Mouse (Mus musculus) testis, adult 2 months (tissue): ENCODE results near the gene Gdnf. TPM values are rescaled to one million over a fixed set of nuclear protein-coding genes. Genes with fewer than 3 reads are reported as not detected.

Source experiments
- H3K27ac ChIP-seq: fragments of 200-500 bp; 2 replicates; pipeline ENCODE4 v1.5.1; 2012; ENCODE audit warnings: low read depth, low read length; ENCODE audit not compliant: control insufficient read depth, insufficient read depth
- H3K27me3 ChIP-seq: fragments of 200-500 bp; 2 replicates; pipeline ENCODE4 v1.6.1; 2012; ENCODE audit warnings: mild to moderate bottlenecking, low read length, moderate library complexity; ENCODE audit not compliant: control insufficient read depth, insufficient read depth
- H3K36me3 ChIP-seq: fragments of 200-500 bp; 2 replicates; pipeline ENCODE4 v1.6.1; 2012; ENCODE audit warnings: mild to moderate bottlenecking, low read length; ENCODE audit not compliant: control insufficient read depth, insufficient read depth
- H3K4me1 ChIP-seq: fragments of 200-500 bp; 2 replicates; pipeline ENCODE4 v1.6.1; 2012; ENCODE audit warnings: low read length; ENCODE audit not compliant: control insufficient read depth, insufficient read depth
- H3K4me3 ChIP-seq: fragments of 200-500 bp; 2 replicates; pipeline ENCODE4 v1.5.1; 2012; ENCODE audit warnings: low read depth, mild to moderate bottlenecking, low read length, moderate library complexity, mixed read lengths; ENCODE audit not compliant: control insufficient read depth
- CTCF ChIP-seq: fragments of 200-500 bp; IDR thresholded peaks from 2 replicates; pipeline ENCODE4 v1.5.1; 2012; ENCODE audit warnings: low read depth, mild to moderate bottlenecking, inconsistent platforms, low read length, moderate library complexity; ENCODE audit not compliant: control insufficient read depth, insufficient read depth, insufficient replicate concordance
- POLR2A ChIP-seq: fragments of 200-500 bp; IDR thresholded peaks from 2 replicates; pipeline ENCODE4 v1.6.1; 2012; ENCODE audit warnings: low read depth, mild to moderate bottlenecking, inconsistent platforms, low read length, moderate library complexity; ENCODE audit not compliant: control insufficient read depth
- polyA plus RNA-seq: library from polyadenylated mRNA; depleted of rRNA; stranded (reverse); fragments of >200 nt; gene quantifications from 2 replicates; pipeline ENCODE4 v1.2.3, GENCODE M21; 2012

Gene Gdnf
- polyA plus RNA-seq, 1 experiment = 0.49 TPM

DNA sequence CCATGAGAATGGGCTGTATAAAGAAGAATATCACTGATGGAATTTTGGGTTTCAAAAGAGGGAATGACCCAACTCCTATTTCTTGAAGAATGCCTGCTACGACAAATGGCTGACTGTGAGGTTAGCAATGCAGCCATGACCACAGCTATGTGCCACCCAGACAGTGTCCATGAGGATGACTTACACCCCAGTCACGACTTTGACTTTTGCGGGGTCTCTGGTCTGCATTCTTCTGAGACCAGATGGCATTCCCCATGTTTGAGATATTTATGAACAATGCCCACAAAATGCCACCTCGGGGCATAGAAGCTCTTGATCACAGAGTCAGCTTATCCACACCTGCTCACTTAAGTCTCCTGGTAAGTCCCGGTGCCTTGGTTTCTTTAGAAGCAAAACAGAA lies 52.2 kb downstream of the Gdnf start:
- Histone ChIP-seq H3K36me3 (no peaks in the 10 kb centered on the region), H3K27me3 (no peaks in the 10 kb centered on the region), H3K4me3 (no peak overlapping the region), H3K4me1 (no peaks in the 10 kb centered on the region), H3K27ac (no peak overlapping the region)
- no peak for TF ChIP-seq POLR2A
- TF ChIP-seq CTCF = no peak

DNA sequence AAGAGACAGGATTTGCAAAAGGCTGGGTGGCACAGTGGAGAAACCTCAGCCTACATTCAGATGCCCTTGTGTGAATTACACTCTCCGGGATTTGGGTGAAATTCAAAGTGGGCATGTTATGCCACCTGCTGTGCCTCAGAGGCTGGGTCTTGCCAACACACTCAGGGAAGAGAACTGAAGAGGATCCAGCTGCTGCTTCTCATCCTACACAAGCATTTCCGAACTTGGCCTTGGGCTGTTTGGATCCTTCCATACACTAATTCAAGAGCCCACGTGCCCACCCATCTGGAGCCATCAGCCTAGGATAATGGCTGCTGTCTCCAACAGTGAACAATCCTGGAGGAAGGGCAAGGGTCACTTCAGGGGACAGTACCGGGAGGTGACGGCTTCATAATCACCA lies 52.7 kb downstream of the Gdnf start:
- TF ChIP-seq CTCF (no peak), POLR2A (no peak)
- H3K4me1 ChIP-seq = no peaks in the 10 kb centered on the region
- H3K4me3 ChIP-seq = no peak overlapping the region
- H3K36me3 ChIP-seq = no peaks in the 10 kb centered on the region
- no peak overlapping the region for H3K27ac ChIP-seq
- H3K27me3 ChIP-seq = no peaks in the 10 kb centered on the region

- Histone ChIP-seq H3K27ac (no peak overlapping the region), H3K36me3 (no peaks in the 10 kb centered on the region), H3K4me3 (no peak overlapping the region), H3K27me3 (no peaks in the 10 kb centered on the region), H3K4me1 (no peaks in the 10 kb centered on the region)
- TF ChIP-seq POLR2A (no peak), CTCF (no peak)
Measured at GRCm38 (mm10) chr15:7865305-7865704, 54.7 kb downstream of the Gdnf start.

- TF ChIP-seq POLR2A = no peak
- no peak for TF ChIP-seq CTCF
Measured at GRCm38 (mm10) chr15:7872473-7872872, 61.8 kb downstream of the Gdnf start.

DNA sequence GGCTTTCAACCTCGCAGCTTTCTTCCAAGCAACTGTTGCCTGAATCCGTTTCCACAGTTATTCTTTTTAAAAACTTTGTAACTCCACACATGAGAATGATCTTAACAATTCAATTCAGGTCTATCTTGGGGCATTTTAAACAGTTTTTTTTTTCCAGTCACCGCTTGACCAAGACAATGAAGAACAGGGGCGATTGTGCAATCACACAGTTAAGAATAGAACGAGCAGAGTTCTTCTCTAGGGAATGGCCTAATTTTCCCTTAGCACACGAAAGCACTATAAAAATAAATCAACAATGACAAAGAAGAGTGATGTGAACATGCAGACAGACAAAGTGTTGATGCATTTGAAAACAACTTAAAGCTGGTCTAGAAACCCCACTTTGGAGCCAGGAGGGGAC lies 65.2 kb downstream of the Gdnf start:
- Histone ChIP-seq H3K4me3 (no peak overlapping the region), H3K4me1 (no peaks in the 10 kb centered on the region), H3K36me3 (no peaks in the 10 kb centered on the region), H3K27ac (no peak overlapping the region), H3K27me3 (no peaks in the 10 kb centered on the region)
- TF ChIP-seq POLR2A (no peak), CTCF (no peak)

More at GRCm38 (mm10) chr15:7872473-7872872, 61.8 kb downstream of the Gdnf start:
- no peak overlapping the region for H3K4me3 ChIP-seq
- no peaks in the 10 kb centered on the region for H3K36me3 ChIP-seq
- no peaks in the 10 kb centered on the region for H3K4me1 ChIP-seq
- no peaks in the 10 kb centered on the region for H3K27me3 ChIP-seq
- H3K27ac ChIP-seq = no peak overlapping the region

DNA sequence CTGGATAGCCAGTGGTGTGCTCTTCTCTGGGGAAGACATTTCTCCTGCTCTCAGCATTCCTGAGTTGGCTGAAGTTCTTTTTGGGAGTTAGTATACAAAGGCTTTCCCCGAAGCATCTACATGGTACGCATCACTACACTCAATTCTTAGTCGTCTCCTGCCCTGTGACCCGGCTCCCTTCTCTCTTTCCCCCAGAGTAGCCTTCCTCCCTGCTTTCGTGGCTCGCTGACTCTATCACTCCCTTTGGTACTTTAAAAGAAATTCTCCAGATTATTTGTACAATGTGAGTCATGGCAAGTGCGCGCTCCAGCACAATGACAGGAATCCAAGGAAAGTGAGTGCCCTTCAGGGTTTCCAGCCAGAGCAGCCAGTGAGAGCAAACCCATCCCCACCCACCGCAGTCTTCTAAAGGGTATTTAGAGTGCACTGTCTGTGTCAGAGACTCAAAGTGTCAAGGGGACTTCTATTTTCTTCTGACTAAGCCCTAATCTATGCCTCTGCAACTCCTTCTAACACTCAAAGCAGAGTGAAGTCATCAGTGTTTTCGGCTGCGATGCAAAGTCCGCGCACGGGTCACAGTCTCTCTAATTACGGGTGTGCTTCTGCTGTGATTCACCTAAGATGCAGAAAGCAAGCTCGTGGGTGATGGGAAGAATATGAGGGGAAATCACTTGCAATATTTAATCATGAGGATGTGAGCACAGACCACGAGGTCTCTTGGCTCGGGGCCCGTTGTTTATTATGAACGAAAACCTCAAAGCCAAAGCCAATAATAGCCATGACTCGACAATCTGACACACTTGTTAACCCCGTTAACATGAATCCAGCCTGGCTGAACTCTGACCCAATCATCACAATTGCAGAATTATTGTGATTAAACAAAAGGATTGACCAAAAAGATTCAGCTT lies 67.2 kb downstream of the Gdnf start:
- H3K27ac ChIP-seq = no peak overlapping the region
- no peak overlapping the region for H3K4me3 ChIP-seq
- TF ChIP-seq POLR2A = no peak
- no peak for TF ChIP-seq CTCF
- H3K4me1 ChIP-seq = no peaks in the 10 kb centered on the region
- no peaks in the 10 kb centered on the region for H3K36me3 ChIP-seq
- no peaks in the 10 kb centered on the region for H3K27me3 ChIP-seq

GRCm38 (mm10) chr15:7878861-7879260 lies 68.2 kb downstream of the Gdnf start:
- TF ChIP-seq CTCF = no peak
- no peak for TF ChIP-seq POLR2A
- Histone ChIP-seq H3K4me3 (no peak overlapping the region), H3K36me3 (no peaks in the 10 kb centered on the region), H3K4me1 (no peaks in the 10 kb centered on the region), H3K27ac (no peak overlapping the region), H3K27me3 (no peaks in the 10 kb centered on the region)

DNA sequence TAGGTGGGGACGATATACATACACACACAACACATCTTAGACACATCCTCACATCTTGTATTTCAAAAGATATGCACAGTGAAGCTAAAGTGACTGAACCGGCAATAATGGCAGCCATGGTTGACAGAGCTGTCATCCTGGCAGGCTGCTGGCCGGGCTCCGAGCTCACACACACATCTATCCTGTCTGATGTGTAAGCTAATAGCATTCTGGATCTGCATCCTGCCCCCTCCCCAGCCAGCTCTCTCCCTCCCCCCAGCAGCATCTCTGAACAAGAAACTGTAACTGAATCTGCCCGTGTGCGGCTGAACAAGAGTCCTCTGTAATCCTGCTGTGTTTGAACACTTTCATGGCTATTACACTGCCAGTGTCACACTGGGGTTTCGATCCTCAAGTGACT lies 69.3 kb downstream of the Gdnf start:
- TF ChIP-seq POLR2A = no peak
- no peak for TF ChIP-seq CTCF
- Histone ChIP-seq H3K4me1 (no peaks in the 10 kb centered on the region), H3K36me3 (peaks cover 2% of the 10 kb centered on the region; the same call in 1 of the 2 replicates), H3K27me3 (no peaks in the 10 kb centered on the region), H3K27ac (no peak overlapping the region), H3K4me3 (no peak overlapping the region)
